Mouse (Mus musculus) erythroblast, embryonic 14.5 days (primary cell): ENCODE measurements around the gene Tm9sf1.

ENCODE experiments used
- GATA1 ChIP-seq: IDR thresholded peaks from 2 replicates; pipeline ENCODE4 v1.6.1; 2012; ENCODE audit warnings: low read length, inconsistent platforms, mixed read lengths
- TAL1 ChIP-seq: IDR thresholded peaks from 3 replicates; pipeline ENCODE4 v1.6.1; 2012; ENCODE audit warnings: low read length, inconsistent platforms, mixed read lengths

DNA sequence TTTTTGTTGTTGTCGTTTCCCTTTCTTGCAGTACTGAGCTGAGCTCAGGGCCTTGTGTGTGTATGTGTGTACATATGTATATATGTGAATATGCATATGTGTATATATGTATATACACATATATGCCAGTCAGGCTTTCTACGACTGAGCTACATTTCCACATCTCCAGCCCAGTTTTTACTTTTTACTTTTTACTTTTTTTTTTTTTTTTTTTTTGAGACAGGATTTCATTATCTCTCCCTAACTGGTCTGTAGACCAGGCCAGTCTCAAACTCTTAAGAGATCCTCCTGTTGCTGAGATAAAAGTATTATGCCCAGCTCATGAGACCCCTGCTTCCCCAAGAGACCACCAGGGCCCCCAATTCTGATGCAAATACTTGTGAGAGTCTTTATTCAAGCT is 26.8 kb downstream of the Tm9sf1 start:
- TF ChIP-seq TAL1 (no peak), GATA1 (no peak)
